Comparison of ENCODE assay signal across 24 mouse cellular contexts in genomic region chr1:115512632-115513031, GRCm38 (mm10).
DNase-seq lines count a peak whose midpoint lies in the region; ATAC-seq lines count a peak whose summit lies in the region.
"Had no signal": no experiment of that assay in that cellular context is flagged by ENCODE, and none has a peak within 500 bp of the region (broad histone marks: within the 10 kb centered on the region; RNA-seq: fewer than 3 reads in every experiment).

No protein-coding gene starts in this region.

- H3K9ac ChIP-seq in kidney, embryonic 15.5 days, result no peak overlapping the region
- H3K9ac ChIP-seq: embryonic facial prominence, embryonic 13.5 days; forebrain, embryonic 12.5 days; forebrain, embryonic 15.5 days; hindbrain, embryonic 12.5 days had no signal

- no peaks in the 10 kb centered on the region for H3K9me3 ChIP-seq in kidney, embryonic 15.5 days (replicated peaks)
- H3K9me3 ChIP-seq: embryonic facial prominence, embryonic 10.5 days; embryonic facial prominence, embryonic 13.5 days; forebrain, embryonic 12.5 days; forebrain, embryonic 15.5 days; hindbrain, embryonic 12.5 days had no signal

- H3K36me3 ChIP-seq in kidney, embryonic 15.5 days, result no peaks in the 10 kb centered on the region
- H3K36me3 ChIP-seq: embryonic facial prominence, embryonic 10.5 days; embryonic facial prominence, embryonic 13.5 days; forebrain, embryonic 12.5 days; forebrain, embryonic 15.5 days; hindbrain, embryonic 12.5 days had no signal

- no peak overlapping the region for H3K4me3 ChIP-seq in kidney, embryonic 15.5 days (replicated peaks)
- H3K4me3 ChIP-seq: embryonic facial prominence, embryonic 10.5 days; embryonic facial prominence, embryonic 13.5 days; erythroblast, embryonic 14.5 days; forebrain, embryonic 12.5 days; forebrain, embryonic 15.5 days; heart, adult 2 months; hindbrain, embryonic 12.5 days had no signal

- peak; percentile 81 for DNase-seq in heart, adult 11 months
- DNase-seq in heart, adult 8-10 months (ENCODE audit: low spot score), result no peak
- DNase-seq in kidney, adult 18-20 months, result no peak
- DNase-seq in ovary, adult 18-20 months (ENCODE audit: low spot score), result peak; percentile 52
- DNase-seq in ovary, postnatal 10 days (ENCODE audit: low spot score), result no peak
- DNase-seq in urinary bladder, adult 18-20 months (ENCODE audit: low spot score in 2 of 2), result no peak
- DNase-seq: adrenal gland, adult 8-10 months; adrenal gland, postnatal 25 days; cerebellum, adult 11-12 months; cerebellum, adult 8-10 months; cerebellum, postnatal 10 days; cerebellum, postnatal 36 days; embryo, embryonic 11 days; gastrocnemius, postnatal 25 days; heart, adult 2 months had no signal

- peak; percentile 78 for ATAC-seq in kidney, embryonic 15.5 days (replicated peaks; ENCODE audit: low FRiP score)
- ATAC-seq: activated CD4-positive, CD25-positive, alpha-beta regulatory T cell, adult 4 months; forebrain, embryonic 15.5 days had no signal

- no peaks in the 10 kb centered on the region for H3K27me3 ChIP-seq in kidney, embryonic 15.5 days
- H3K27me3 ChIP-seq: embryonic facial prominence, embryonic 13.5 days; forebrain, embryonic 12.5 days; forebrain, embryonic 15.5 days; hindbrain, embryonic 12.5 days had no signal

- no peak overlapping the region for H3K4me2 ChIP-seq in kidney, embryonic 15.5 days
- H3K4me2 ChIP-seq: embryonic facial prominence, embryonic 13.5 days; forebrain, embryonic 12.5 days; forebrain, embryonic 15.5 days; heart, embryonic 11.5 days; hindbrain, embryonic 12.5 days had no signal

- H3K4me1 ChIP-seq in kidney, embryonic 15.5 days, result no peaks in the 10 kb centered on the region
- H3K4me1 ChIP-seq: embryonic facial prominence, embryonic 10.5 days; embryonic facial prominence, embryonic 13.5 days; forebrain, embryonic 12.5 days; forebrain, embryonic 15.5 days; hindbrain, embryonic 12.5 days had no signal

- no peak overlapping the region for H3K27ac ChIP-seq in kidney, embryonic 15.5 days
- H3K27ac ChIP-seq: embryonic facial prominence, embryonic 10.5 days; embryonic facial prominence, embryonic 13.5 days; forebrain, embryonic 12.5 days; forebrain, embryonic 15.5 days; heart, adult 2 months; hindbrain, embryonic 12.5 days had no signal

Comparison
In these comparisons a context has a peak if more than half of its experiments do, and no peak if none do; other contexts are left out.
1. DNase-seq: peak in heart, adult 11 months (single experiment) and ovary, adult 18-20 months (single experiment); none in heart, adult 8-10 months (single experiment), kidney, adult 18-20 months (single experiment), ovary, postnatal 10 days (single experiment) and urinary bladder, adult 18-20 months (0 of 2).